Mouse (Mus musculus): Measurements from ENCODE around the gene Parp11.

DNA sequence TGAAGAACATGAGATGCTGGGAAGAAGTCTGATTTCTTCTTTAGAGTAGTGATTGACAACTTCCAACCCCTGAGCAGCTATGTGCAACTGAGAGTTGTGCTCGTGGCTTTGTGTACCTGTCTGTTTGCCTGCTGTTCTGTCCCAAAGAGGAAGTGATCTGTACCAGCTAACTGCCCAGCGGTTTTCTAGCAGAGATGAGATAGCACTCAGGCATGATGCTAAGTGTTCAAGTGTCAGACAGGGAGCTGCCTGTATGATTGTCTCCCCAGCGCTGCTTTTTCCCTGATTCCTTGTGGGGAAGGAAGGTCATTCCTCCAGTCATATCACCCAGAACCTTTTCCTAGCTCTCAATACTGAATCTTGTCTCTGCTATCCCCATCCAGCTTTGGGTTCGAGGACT, 45.9 kb downstream of the Parp11 start:
- TF ChIP-seq CTCF (IDR thresholded peaks at IDR 0.05; ENCODE audit: extremely low read depth, insufficient read depth, insufficient read length, insufficient replicate concordance): no peak
- TF ChIP-seq POLR2A (IDR thresholded peaks at IDR 0.05; ENCODE audit: low read depth, low read length): no peak

Data from spleen, adult 2 months (tissue).